Mouse (Mus musculus) ES-Bruce4 (cell line): ENCODE measurements around the gene Dppa5a.

Experiments
- CTCF ChIP-seq: IDR thresholded peaks from one replicate; pipeline ENCODE4 v1.8.1; 2011; ENCODE audit warnings: low read depth, low read length
- EP300 ChIP-seq: IDR thresholded peaks from 2 replicates; pipeline ENCODE4 v1.6.1; 2011; ENCODE audit warnings: low read depth, low read length; ENCODE audit not compliant: insufficient read depth
- POLR2A ChIP-seq: IDR thresholded peaks from one replicate; pipeline ENCODE4 v1.8.1; 2011; ENCODE audit warnings: low read length; ENCODE audit not compliant: insufficient read depth

GRCm38 (mm10) chr9:78363374-78363773, 4.6 kb downstream of the Dppa5a start:
- TF ChIP-seq CTCF (no peak), EP300 (no peak), POLR2A (no peak)
